Mouse (Mus musculus) stomach, embryonic 15.5 days (tissue): ENCODE measurements at regions not wholly inside any gene's neighbourhood (a gene's known extent, or its start where the extent isn't known, plus 50 kb on each side); places are given as distances from the start of the nearest gene placed in this dataset.

Source experiments
- ATAC-seq: fragments of 200-750 bp; cut with Nextera tagmentation; 2 replicates; pipeline ENCODE4 v1.8.0; 2017; ENCODE audit warnings: low read depth, moderate number of reproducible peaks, moderate TSS enrichment; ENCODE audit not compliant: insufficient read depth, low FRiP score
- H3K27ac ChIP-seq: fragments of 300-500 bp; sonication (generic); 2 replicates; pipeline ENCODE4 v1.5.1; 2015; ENCODE audit warnings: mild to moderate bottlenecking, inconsistent platforms
- H3K27me3 ChIP-seq: fragments of 300-500 bp; sonication (generic); replicated peaks from 2 replicates; pipeline ENCODE4 v1.6.1; 2015; ENCODE audit warnings: inconsistent platforms
- H3K36me3 ChIP-seq: fragments of 300-500 bp; sonication (generic); 2 replicates; pipeline ENCODE4 v1.6.1; 2015; ENCODE audit warnings: inconsistent platforms
- H3K4me1 ChIP-seq: fragments of 300-500 bp; sonication (generic); 2 replicates; pipeline ENCODE4 v1.6.1; 2015; ENCODE audit warnings: inconsistent platforms
- H3K4me2 ChIP-seq: fragments of 300-500 bp; sonication (generic); 2 replicates; pipeline ENCODE4 v1.6.1; 2015; ENCODE audit warnings: mild to moderate bottlenecking, inconsistent platforms
- H3K4me3 ChIP-seq: fragments of 300-500 bp; sonication (generic); replicated peaks from 2 replicates; pipeline ENCODE4 v1.5.1; 2015; ENCODE audit warnings: inconsistent platforms
- H3K9ac ChIP-seq: fragments of 300-500 bp; sonication (generic); 2 replicates; pipeline ENCODE4 v1.6.1; 2015; ENCODE audit warnings: inconsistent platforms
- H3K9me3 ChIP-seq: fragments of 300-500 bp; sonication (generic); 2 replicates; pipeline ENCODE4 v1.6.1; 2016; ENCODE audit warnings: inconsistent platforms
- WGBS: fragments of 180-500 bp; shearing (Covaris S2); methylation state at CpG from one replicate; pipeline ENCODE4 v1.1.7; 2015; 5-methylcytosine and 5-hydroxymethylcytosine counted together

DNA sequence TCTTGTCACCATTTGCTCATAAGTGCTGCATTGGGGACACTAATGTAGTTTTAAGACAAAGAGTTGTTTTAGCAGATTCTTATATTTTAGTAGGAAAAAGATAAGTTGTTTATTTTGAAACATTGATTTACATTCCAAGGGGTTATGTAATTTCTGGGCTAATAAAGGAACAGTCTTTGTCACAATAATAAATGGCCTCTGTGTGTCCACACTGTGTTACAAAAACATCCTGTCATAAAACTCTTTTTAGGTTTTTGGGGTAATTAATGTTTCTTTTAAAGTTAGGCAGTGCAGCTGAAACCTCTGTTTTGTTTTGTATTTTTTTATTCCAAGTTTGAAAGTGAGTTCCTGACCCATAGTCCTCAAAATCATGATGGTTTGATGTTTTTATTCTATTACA is 210.4 kb upstream of the Col3a1 start:
- no peak overlapping the region for H3K9ac ChIP-seq
- H3K36me3 ChIP-seq = no peaks in the 10 kb centered on the region
- no peak overlapping the region for H3K4me2 ChIP-seq
- no peaks in the 10 kb centered on the region for H3K27me3 ChIP-seq
- no peak for ATAC-seq
- no peak overlapping the region for H3K27ac ChIP-seq
- H3K9me3 ChIP-seq = no peaks in the 10 kb centered on the region
- no peaks in the 10 kb centered on the region for H3K4me1 ChIP-seq
- no peak overlapping the region for H3K4me3 ChIP-seq

DNA sequence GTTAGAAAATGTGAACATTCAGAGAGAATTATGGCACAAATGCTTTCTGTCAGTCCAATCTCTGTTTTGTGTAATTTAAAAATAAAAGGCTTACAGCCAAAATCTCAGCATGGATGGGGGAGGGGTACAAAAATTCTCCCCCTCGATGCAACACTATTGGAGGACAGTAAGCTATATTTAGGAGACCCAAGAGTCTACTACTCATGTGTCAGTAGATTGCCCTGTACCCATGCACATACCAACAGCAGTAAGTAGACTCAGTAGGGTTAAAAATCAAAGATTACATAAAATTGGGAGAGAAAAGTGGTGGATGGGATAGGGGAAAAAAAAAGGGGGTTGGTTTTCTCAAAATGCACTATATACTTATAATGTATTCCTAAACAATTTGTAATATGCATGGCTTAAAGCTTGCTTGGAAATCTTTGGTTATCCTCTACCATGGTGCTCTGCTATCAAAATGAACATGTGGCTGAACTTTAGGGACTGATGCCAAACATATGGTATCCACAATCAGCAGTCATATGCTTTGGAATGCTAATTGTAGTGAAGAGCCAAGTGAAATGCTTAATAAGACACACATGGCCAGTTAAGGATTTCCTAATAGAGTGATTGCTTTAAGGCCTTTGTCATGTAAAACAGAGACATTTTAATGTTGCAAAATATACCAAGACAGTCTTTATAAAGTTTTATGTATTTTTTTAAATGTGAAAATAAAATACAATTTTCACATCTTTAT is 194.8 kb upstream of the Col3a1 start:
- Histone ChIP-seq H3K4me1 (no peaks in the 10 kb centered on the region), H3K27me3 (no peaks in the 10 kb centered on the region), H3K9ac (no peak overlapping the region), H3K27ac (peak overlapping the region; percentile 51; the same call in 1 of the 2 replicates), H3K9me3 (no peaks in the 10 kb centered on the region), H3K4me3 (no peak overlapping the region), H3K36me3 (no peaks in the 10 kb centered on the region), H3K4me2 (no peak overlapping the region)
- 41% methylated on average over 1 of the region's 1 CpGs for WGBS
- no peak; the same call in 1 of the 2 replicates for ATAC-seq

GRCm38 (mm10) chr1:45135152-45135714 is 176.1 kb upstream of the Col3a1 start:
- H3K27me3 ChIP-seq = no peaks in the 10 kb centered on the region
- no peak overlapping the region for H3K4me3 ChIP-seq
- WGBS = 39% methylated on average over 6 of the region's 7 CpGs
- H3K27ac ChIP-seq = no peak overlapping the region
- H3K4me1 ChIP-seq = no peaks in the 10 kb centered on the region
- no peak overlapping the region for H3K4me2 ChIP-seq
- H3K9ac ChIP-seq = no peak overlapping the region
- H3K9me3 ChIP-seq = no peaks in the 10 kb centered on the region
- H3K36me3 ChIP-seq = no peaks in the 10 kb centered on the region
- peak; percentile 60; the same call in 1 of the 2 replicates for ATAC-seq

DNA sequence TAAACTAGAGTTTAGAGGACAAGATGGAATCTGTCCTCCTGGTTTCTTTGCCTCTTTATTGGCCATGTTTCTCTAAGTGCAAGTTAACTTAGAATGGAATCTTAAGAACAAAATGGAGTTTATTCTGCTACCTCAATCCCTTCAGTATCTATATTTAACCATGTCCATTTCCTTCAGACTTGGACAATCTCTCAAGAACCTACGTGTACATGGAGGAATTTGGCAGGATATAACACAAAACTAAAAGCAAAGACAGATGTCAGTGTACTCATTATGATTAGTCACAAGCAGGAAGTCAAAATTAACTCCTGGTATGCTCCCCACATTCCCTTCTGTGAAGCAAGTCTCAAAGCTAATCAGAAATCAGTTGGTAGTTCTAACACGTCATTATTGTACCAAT is 164.3 kb upstream of the Col3a1 start:
- WGBS = 60% methylated on average over 2 of the region's 2 CpGs
- H3K4me2 ChIP-seq = no peak overlapping the region
- no peak overlapping the region for H3K27ac ChIP-seq
- H3K27me3 ChIP-seq = no peaks in the 10 kb centered on the region
- H3K36me3 ChIP-seq = no peaks in the 10 kb centered on the region
- no peaks in the 10 kb centered on the region for H3K4me1 ChIP-seq
- no peaks in the 10 kb centered on the region for H3K9me3 ChIP-seq
- no peak overlapping the region for H3K9ac ChIP-seq
- no peak for ATAC-seq
- H3K4me3 ChIP-seq = no peak overlapping the region

DNA sequence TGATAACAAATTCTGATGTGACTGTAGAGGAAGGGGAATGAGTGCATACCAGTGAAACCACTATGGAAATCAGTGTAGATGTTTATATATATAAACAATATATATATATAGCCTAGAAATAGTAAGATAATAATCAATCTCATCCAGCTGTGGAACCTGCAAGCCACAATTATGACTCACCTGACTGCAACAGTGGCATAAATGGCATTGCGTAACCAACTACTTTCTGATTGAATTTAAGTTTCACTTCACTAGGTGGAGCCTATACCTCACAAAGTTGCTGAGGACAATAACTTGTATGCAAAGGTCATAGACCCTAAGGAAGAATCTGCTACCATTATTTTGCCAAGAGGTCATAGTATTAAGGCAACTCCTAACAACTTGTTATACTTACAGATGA is 129.7 kb upstream of the Col3a1 start:
- no peak overlapping the region for H3K4me2 ChIP-seq
- H3K4me1 ChIP-seq = no peaks in the 10 kb centered on the region
- ATAC-seq = no peak
- no peak overlapping the region for H3K27ac ChIP-seq
- no peaks in the 10 kb centered on the region for H3K27me3 ChIP-seq
- no peak overlapping the region for H3K9ac ChIP-seq
- WGBS = 91% methylated on average over 1 of the region's 1 CpGs
- H3K36me3 ChIP-seq = no peaks in the 10 kb centered on the region
- no peaks in the 10 kb centered on the region for H3K9me3 ChIP-seq
- no peak overlapping the region for H3K4me3 ChIP-seq

GRCm38 (mm10) chr1:45185341-45185740 is 126.0 kb upstream of the Col3a1 start:
- Histone ChIP-seq H3K27me3 (no peaks in the 10 kb centered on the region), H3K4me1 (no peaks in the 10 kb centered on the region), H3K4me2 (no peak overlapping the region), H3K9me3 (no peaks in the 10 kb centered on the region), H3K9ac (no peak overlapping the region), H3K27ac (no peak overlapping the region), H3K4me3 (no peak overlapping the region), H3K36me3 (no peaks in the 10 kb centered on the region)
- ATAC-seq = no peak

GRCm38 (mm10) chr1:45207926-45208325 is 103.4 kb upstream of the Col3a1 start:
- Histone ChIP-seq H3K27me3 (no peaks in the 10 kb centered on the region), H3K36me3 (no peaks in the 10 kb centered on the region), H3K9me3 (no peaks in the 10 kb centered on the region), H3K4me3 (no peak overlapping the region), H3K27ac (no peak overlapping the region), H3K9ac (no peak overlapping the region), H3K4me1 (no peaks in the 10 kb centered on the region), H3K4me2 (no peak overlapping the region)
- 68% methylated on average over 2 of the region's 2 CpGs for WGBS
- no peak for ATAC-seq

DNA sequence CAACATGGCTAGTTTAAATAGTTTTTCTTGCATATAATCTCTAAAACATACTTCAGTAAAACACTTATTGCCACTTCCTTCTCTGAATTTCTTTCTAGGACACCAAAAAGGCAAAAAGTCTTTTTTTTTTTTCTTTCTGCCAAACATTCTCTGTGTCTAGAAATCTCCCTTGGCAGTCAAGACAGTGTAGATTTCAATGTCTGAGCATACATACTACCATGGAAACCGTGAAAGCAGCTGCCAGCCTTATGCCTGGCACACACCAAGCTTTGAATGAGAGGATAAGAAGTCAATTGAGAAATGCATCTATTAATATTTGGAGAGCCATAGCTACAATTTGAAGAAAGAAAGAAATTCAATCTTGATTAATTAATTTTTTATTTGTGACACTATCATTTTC is 95.1 kb upstream of the Col3a1 start:
- H3K9ac ChIP-seq = no peak overlapping the region
- no peaks in the 10 kb centered on the region for H3K36me3 ChIP-seq
- no peaks in the 10 kb centered on the region for H3K27me3 ChIP-seq
- 60% methylated on average over 1 of the region's 1 CpGs for WGBS
- H3K4me2 ChIP-seq = no peak overlapping the region
- H3K4me3 ChIP-seq = no peak overlapping the region
- no peaks in the 10 kb centered on the region for H3K9me3 ChIP-seq
- H3K4me1 ChIP-seq = no peaks in the 10 kb centered on the region
- ATAC-seq = no peak
- H3K27ac ChIP-seq = no peak overlapping the region
